Comparison of ENCODE assay signal across 24 mouse cellular contexts in genomic region chr9:46608695-46609094, GRCm38 (mm10).
A peak's percentile ranks its signal among the peaks of the same experiment; 100 is the strongest.
DNase-seq lines count a peak whose midpoint lies in the region; ATAC-seq and TF ChIP-seq lines count a peak whose summit lies in the region.
"Had no signal": no experiment of that assay in that cellular context is flagged by ENCODE, and none has a peak within 500 bp of the region (broad histone marks: within the 10 kb centered on the region; RNA-seq: fewer than 3 reads in every experiment).

No protein-coding gene starts in this region.

- H3K27me3 ChIP-seq in forebrain, postnatal 0 days (ENCODE audit: insufficient read depth, low read length): no peaks in the 10 kb centered on the region
- 0 out of 2 replicates have a peak, but pooled peaks cover 3% of the 10 kb centered on the region for H3K27me3 ChIP-seq in forebrain, embryonic 12.5 days
- no peaks in the 10 kb centered on the region for H3K27me3 ChIP-seq in midbrain, embryonic 11.5 days (ENCODE audit: control insufficient read depth, insufficient read depth, low read length)
- no peaks in the 10 kb centered on the region for H3K27me3 ChIP-seq in midbrain, embryonic 13.5 days
- H3K27me3 ChIP-seq in intestine, embryonic 15.5 days (replicated peaks): no peaks in the 10 kb centered on the region
- H3K27me3 ChIP-seq in stomach, embryonic 16.5 days (ENCODE audit: control insufficient read depth, insufficient read depth, low read length): no peaks in the 10 kb centered on the region
- H3K27me3 ChIP-seq in forebrain, embryonic 15.5 days: no peaks in the 10 kb centered on the region
- no peaks in the 10 kb centered on the region for H3K27me3 ChIP-seq in hindbrain, embryonic 11.5 days (ENCODE audit: control insufficient read depth, insufficient read depth, low read length)
- H3K27me3 ChIP-seq: embryonic facial prominence, embryonic 12.5 days had no signal

- no peaks in the 10 kb centered on the region for H3K36me3 ChIP-seq in forebrain, postnatal 0 days (ENCODE audit: insufficient read depth)
- no peaks in the 10 kb centered on the region for H3K36me3 ChIP-seq in forebrain, embryonic 12.5 days (replicated peaks)
- H3K36me3 ChIP-seq in midbrain, embryonic 11.5 days (ENCODE audit: control insufficient read depth, insufficient read depth, low read length): no peaks in the 10 kb centered on the region
- no peaks in the 10 kb centered on the region for H3K36me3 ChIP-seq in midbrain, embryonic 13.5 days
- no peaks in the 10 kb centered on the region for H3K36me3 ChIP-seq in intestine, embryonic 15.5 days
- H3K36me3 ChIP-seq in stomach, embryonic 16.5 days (ENCODE audit: control insufficient read depth, insufficient read depth, low read length): no peaks in the 10 kb centered on the region
- no peaks in the 10 kb centered on the region for H3K36me3 ChIP-seq in forebrain, embryonic 15.5 days
- H3K36me3 ChIP-seq in hindbrain, embryonic 11.5 days (ENCODE audit: control insufficient read depth, insufficient read depth, low read length): no peaks in the 10 kb centered on the region
- H3K36me3 ChIP-seq: embryonic facial prominence, embryonic 10.5 days; embryonic facial prominence, embryonic 12.5 days; G1E had no signal

- H3K9ac ChIP-seq in forebrain, postnatal 0 days: no peak overlapping the region
- no peak overlapping the region for H3K9ac ChIP-seq in forebrain, embryonic 12.5 days
- no peak overlapping the region for H3K9ac ChIP-seq in midbrain, embryonic 11.5 days (ENCODE audit: low read length)
- no peak overlapping the region for H3K9ac ChIP-seq in midbrain, embryonic 13.5 days (replicated peaks)
- no peak overlapping the region for H3K9ac ChIP-seq in intestine, embryonic 15.5 days
- no peak overlapping the region for H3K9ac ChIP-seq in stomach, embryonic 16.5 days (ENCODE audit: low read length)
- H3K9ac ChIP-seq in forebrain, embryonic 15.5 days (replicated peaks): no peak overlapping the region
- no peak overlapping the region for H3K9ac ChIP-seq in hindbrain, embryonic 11.5 days (ENCODE audit: low read depth, low read length)
- H3K9ac ChIP-seq: embryonic facial prominence, embryonic 12.5 days had no signal

- TF ChIP-seq CTCF in forebrain, postnatal 0 days (IDR thresholded peaks at IDR 0.05; ENCODE audit: low read depth): no peak

- ATAC-seq in forebrain, postnatal 0 days: no peak
- ATAC-seq in forebrain, embryonic 12.5 days (ENCODE audit: low FRiP score): no peak
- ATAC-seq in midbrain, embryonic 11.5 days (ENCODE audit: low FRiP score): no peak
- ATAC-seq in midbrain, embryonic 13.5 days: no peak
- peak; percentile 34; the same call in 1 of the 2 replicates for ATAC-seq in intestine, embryonic 15.5 days
- ATAC-seq in stomach, embryonic 16.5 days (ENCODE audit: insufficient read depth, low FRiP score): peak; percentile 33; the same call in 1 of the 2 replicates
- no peak for ATAC-seq in forebrain, embryonic 15.5 days (replicated peaks)
- no peak for ATAC-seq in hindbrain, embryonic 11.5 days (ENCODE audit: low FRiP score)
- ATAC-seq: activated CD4-positive, CD25-positive, alpha-beta regulatory T cell, adult 4 months; CD4-positive, CD25-positive, alpha-beta regulatory T cell, adult 4 months; forebrain, embryonic 14.5 days; Patski had no signal

- no peak overlapping the region for H3K4me2 ChIP-seq in forebrain, postnatal 0 days (ENCODE audit: low read depth)
- no peak overlapping the region for H3K4me2 ChIP-seq in forebrain, embryonic 12.5 days
- H3K4me2 ChIP-seq in midbrain, embryonic 11.5 days: no peak overlapping the region
- H3K4me2 ChIP-seq in midbrain, embryonic 13.5 days (replicated peaks): no peak overlapping the region
- H3K4me2 ChIP-seq in intestine, embryonic 15.5 days (replicated peaks): no peak overlapping the region
- no peak overlapping the region for H3K4me2 ChIP-seq in stomach, embryonic 16.5 days (ENCODE audit: low read depth, low read length)
- no peak overlapping the region for H3K4me2 ChIP-seq in forebrain, embryonic 15.5 days (replicated peaks)
- no peak overlapping the region for H3K4me2 ChIP-seq in hindbrain, embryonic 11.5 days (replicated peaks; ENCODE audit: low read depth, low read length)
- H3K4me2 ChIP-seq: embryonic facial prominence, embryonic 12.5 days had no signal

- no peaks in the 10 kb centered on the region for H3K9me3 ChIP-seq in forebrain, postnatal 0 days (ENCODE audit: low read length)
- no peaks in the 10 kb centered on the region for H3K9me3 ChIP-seq in forebrain, embryonic 12.5 days
- H3K9me3 ChIP-seq in midbrain, embryonic 11.5 days (ENCODE audit: control insufficient read depth, low read length): peaks cover 3% of the 10 kb centered on the region; the same call in 1 of the 2 replicates
- H3K9me3 ChIP-seq in midbrain, embryonic 13.5 days: no peaks in the 10 kb centered on the region
- H3K9me3 ChIP-seq in intestine, embryonic 15.5 days: no peaks in the 10 kb centered on the region
- no peaks in the 10 kb centered on the region for H3K9me3 ChIP-seq in stomach, embryonic 16.5 days (replicated peaks; ENCODE audit: control insufficient read depth, low read length)
- H3K9me3 ChIP-seq in forebrain, embryonic 15.5 days: no peaks in the 10 kb centered on the region
- H3K9me3 ChIP-seq in hindbrain, embryonic 11.5 days (ENCODE audit: control insufficient read depth, low read length): no peaks in the 10 kb centered on the region
- H3K9me3 ChIP-seq: embryonic facial prominence, embryonic 12.5 days had no signal

- H3K4me3 ChIP-seq in forebrain, postnatal 0 days (ENCODE audit: low read depth, low read length): no peak overlapping the region
- H3K4me3 ChIP-seq in forebrain, embryonic 12.5 days (replicated peaks): no peak overlapping the region
- no peak overlapping the region for H3K4me3 ChIP-seq in midbrain, embryonic 11.5 days (ENCODE audit: low read depth, low read length)
- no peak overlapping the region for H3K4me3 ChIP-seq in midbrain, embryonic 13.5 days (replicated peaks)
- no peak overlapping the region for H3K4me3 ChIP-seq in intestine, embryonic 15.5 days (replicated peaks)
- no peak overlapping the region for H3K4me3 ChIP-seq in stomach, embryonic 16.5 days (replicated peaks; ENCODE audit: low read length)
- no peak overlapping the region for H3K4me3 ChIP-seq in forebrain, embryonic 15.5 days
- no peak overlapping the region for H3K4me3 ChIP-seq in hindbrain, embryonic 11.5 days (ENCODE audit: low read depth, low read length)
- H3K4me3 ChIP-seq: embryonic facial prominence, embryonic 10.5 days; embryonic facial prominence, embryonic 12.5 days had no signal

- peak overlapping the region; percentile 9; the same call in 1 of the 2 replicates for H3K27ac ChIP-seq in forebrain, postnatal 0 days (ENCODE audit: low read depth, low read length)
- no peak overlapping the region for H3K27ac ChIP-seq in forebrain, embryonic 12.5 days
- H3K27ac ChIP-seq in midbrain, embryonic 11.5 days (ENCODE audit: low read depth, low read length): no peak overlapping the region
- H3K27ac ChIP-seq in midbrain, embryonic 13.5 days: no peak overlapping the region
- no peak overlapping the region for H3K27ac ChIP-seq in intestine, embryonic 15.5 days
- no peak overlapping the region for H3K27ac ChIP-seq in stomach, embryonic 16.5 days (ENCODE audit: low read length)
- H3K27ac ChIP-seq in forebrain, embryonic 15.5 days (replicated peaks): no peak overlapping the region
- no peak overlapping the region for H3K27ac ChIP-seq in hindbrain, embryonic 11.5 days (ENCODE audit: low read depth, low read length)
- H3K27ac ChIP-seq: embryonic facial prominence, embryonic 10.5 days; embryonic facial prominence, embryonic 12.5 days had no signal

- DNase-seq in forebrain, postnatal 0 days: no peak
- peak; percentile 53 for DNase-seq in midbrain, embryonic 11.5 days (ENCODE audit: low spot score, missing footprints)
- no peak for DNase-seq in hindbrain, embryonic 11.5 days (ENCODE audit: low spot score)
- DNase-seq: adrenal gland, adult 8-10 months; adrenal gland, postnatal 14 days; adrenal gland, postnatal 36 days; B cell, adult 2 months; cerebellum, adult 11-12 months; cerebellum, adult 2 months; cerebellum, adult 9-10 months; cerebellum, postnatal 10 days; cerebellum, postnatal 25 days had no signal

- H3K4me1 ChIP-seq in forebrain, postnatal 0 days (ENCODE audit: insufficient read depth): peaks cover 7% of the 10 kb centered on the region
- peaks cover 18% of the 10 kb centered on the region for H3K4me1 ChIP-seq in forebrain, embryonic 12.5 days
- H3K4me1 ChIP-seq in midbrain, embryonic 11.5 days (ENCODE audit: control insufficient read depth, insufficient read depth, low read length): peaks cover 10% of the 10 kb centered on the region; the same call in 1 of the 2 replicates
- peaks cover 26% of the 10 kb centered on the region for H3K4me1 ChIP-seq in midbrain, embryonic 13.5 days (replicated peaks)
- peaks cover 5% of the 10 kb centered on the region; the same call in 1 of the 2 replicates for H3K4me1 ChIP-seq in intestine, embryonic 15.5 days (replicated peaks)
- no peaks in the 10 kb centered on the region for H3K4me1 ChIP-seq in stomach, embryonic 16.5 days (ENCODE audit: control insufficient read depth, insufficient read depth, low read length)
- H3K4me1 ChIP-seq in forebrain, embryonic 15.5 days: 0 out of 2 replicates have a peak, but pooled peaks cover 4% of the 10 kb centered on the region
- peaks cover 8% of the 10 kb centered on the region; the same call in 1 of the 2 replicates for H3K4me1 ChIP-seq in hindbrain, embryonic 11.5 days (replicated peaks; ENCODE audit: control insufficient read depth, insufficient read depth, low read length)

- 83% methylated on average over 8 of the region's 8 CpGs for WGBS in forebrain, postnatal 0 days
- WGBS in forebrain, embryonic 12.5 days: 85% methylated on average over 8 of the region's 8 CpGs
- WGBS in midbrain, embryonic 11.5 days: 87% methylated on average over 8 of the region's 8 CpGs
- 85% methylated on average over 8 of the region's 8 CpGs for WGBS in midbrain, embryonic 13.5 days
- 61% methylated on average over 8 of the region's 8 CpGs for WGBS in intestine, embryonic 15.5 days
- 57% methylated on average over 8 of the region's 8 CpGs for WGBS in stomach, embryonic 16.5 days
- WGBS in forebrain, embryonic 15.5 days: 85% methylated on average over 8 of the region's 8 CpGs
- WGBS in hindbrain, embryonic 11.5 days: 90% methylated on average over 8 of the region's 8 CpGs

Comparison
In these comparisons a context has a peak if more than half of its experiments do, and no peak if none do; other contexts are left out.
1. ATAC-seq: peak in intestine, embryonic 15.5 days (single experiment) and stomach, embryonic 16.5 days (single experiment); none in forebrain, postnatal 0 days (single experiment), forebrain, embryonic 12.5 days (single experiment), midbrain, embryonic 11.5 days (single experiment), midbrain, embryonic 13.5 days (single experiment), forebrain, embryonic 15.5 days (single experiment) and hindbrain, embryonic 11.5 days (single experiment).